Mouse (Mus musculus): ENCODE measurements around the gene Gm11115.

The Gm11115 gene

DNA sequence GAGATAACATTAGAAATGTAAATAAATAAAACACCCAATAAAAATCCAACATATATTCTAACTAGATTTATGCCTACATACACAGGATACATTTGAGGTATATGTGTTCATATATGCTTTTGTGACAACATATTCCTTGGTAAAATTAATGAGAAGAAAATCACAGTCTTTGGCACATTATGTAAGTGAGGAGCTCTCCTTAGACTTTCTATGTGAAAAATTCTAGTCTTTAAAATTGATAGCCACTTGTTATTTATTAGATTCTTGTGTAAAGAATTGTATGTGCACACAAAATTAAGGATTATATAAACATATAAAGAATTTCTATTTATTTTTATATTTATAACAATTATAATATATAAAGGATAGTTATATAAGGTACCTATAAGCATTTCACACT is at the start of gene Gm11115:
Gene Gm11115 (minus strand): TSS at position 101 of the 400 bp plus-strand sequence.
- no peak for DNase-seq (ENCODE audit: low spot score)

DNA sequence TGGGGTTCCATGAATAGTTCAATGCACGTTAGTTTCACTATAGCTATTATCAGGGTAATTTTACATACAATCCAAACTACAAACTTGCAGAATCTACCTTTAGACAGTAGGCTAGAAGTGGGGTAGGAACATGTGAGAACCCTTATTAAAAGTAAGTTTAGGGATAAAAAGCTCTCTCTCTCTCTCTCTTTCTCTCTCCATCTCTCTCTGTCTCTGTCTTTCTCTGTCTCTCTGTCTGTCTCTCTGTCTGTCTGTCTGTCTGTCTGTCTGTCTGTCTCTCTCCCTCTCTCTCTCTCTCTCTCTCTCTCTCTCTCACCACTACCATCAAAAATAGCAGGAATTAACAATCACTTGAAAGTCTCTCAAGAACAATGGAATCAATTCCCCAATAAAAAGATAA is 42.5 kb downstream of the Gm11115 start, which contains the start of gene Gm11116:
Gene Gm11116 (minus strand): TSS at position 101 of the 400 bp plus-strand sequence.
- DNase-seq (ENCODE audit: low spot score): no peak
